Mouse (Mus musculus): ENCODE results near the gene Tubd1.

Tubd1 gene

GRCm38 (mm10) chr11:86584898-86585597 is 40.3 kb downstream of the Tubd1 start:
- Histone ChIP-seq H3K36me3 (ENCODE audit: control insufficient read depth, insufficient read depth, low read length, poor library complexity, severe bottlenecking) (no peaks in the 10 kb centered on the region), H3K27me3 (ENCODE audit: control insufficient read depth, insufficient read depth, low read length, poor library complexity, severe bottlenecking) (no peaks in the 10 kb centered on the region)
- DNase-seq (ENCODE audit: low read depth, low spot score), result no peak

- DNase-seq (ENCODE audit: low read depth, low spot score), result no peak
- no peaks in the 10 kb centered on the region for H3K27me3 ChIP-seq (ENCODE audit: control insufficient read depth, insufficient read depth, low read length, poor library complexity, severe bottlenecking)
- no peaks in the 10 kb centered on the region for H3K36me3 ChIP-seq (ENCODE audit: control insufficient read depth, insufficient read depth, low read length, poor library complexity, severe bottlenecking)
Observed at GRCm38 (mm10) chr11:86585598-86585984, 40.8 kb downstream of the Tubd1 start.

GRCm38 (mm10) chr11:86586177-86586867 is 41.5 kb downstream of the Tubd1 start:
- peak; percentile 54 for DNase-seq (ENCODE audit: low read depth, low spot score)
- H3K36me3 ChIP-seq (ENCODE audit: control insufficient read depth, insufficient read depth, low read length, poor library complexity, severe bottlenecking), result no peaks in the 10 kb centered on the region
- H3K27me3 ChIP-seq (ENCODE audit: control insufficient read depth, insufficient read depth, low read length, poor library complexity, severe bottlenecking), result no peaks in the 10 kb centered on the region

GRCm38 (mm10) chr11:86586868-86587792 is 42.3 kb downstream of the Tubd1 start:
- peak; percentile 85 for DNase-seq (ENCODE audit: low read depth, low spot score)
- Histone ChIP-seq H3K36me3 (ENCODE audit: control insufficient read depth, insufficient read depth, low read length, poor library complexity, severe bottlenecking) (no peaks in the 10 kb centered on the region), H3K27me3 (ENCODE audit: control insufficient read depth, insufficient read depth, low read length, poor library complexity, severe bottlenecking) (no peaks in the 10 kb centered on the region)

GRCm38 (mm10) chr11:86587830-86588229 is 43.0 kb downstream of the Tubd1 start:
- DNase-seq (ENCODE audit: low read depth, low spot score), result no peak
- Histone ChIP-seq H3K36me3 (ENCODE audit: control insufficient read depth, insufficient read depth, low read length, poor library complexity, severe bottlenecking) (no peaks in the 10 kb centered on the region), H3K27me3 (ENCODE audit: control insufficient read depth, insufficient read depth, low read length, poor library complexity, severe bottlenecking) (no peaks in the 10 kb centered on the region)

- DNase-seq (ENCODE audit: low read depth, low spot score), result no peak
- no peaks in the 10 kb centered on the region for H3K27me3 ChIP-seq (ENCODE audit: control insufficient read depth, insufficient read depth, low read length, poor library complexity, severe bottlenecking)
- no peaks in the 10 kb centered on the region for H3K36me3 ChIP-seq (ENCODE audit: control insufficient read depth, insufficient read depth, low read length, poor library complexity, severe bottlenecking)
Observed at GRCm38 (mm10) chr11:86588583-86589298, 44.0 kb downstream of the Tubd1 start.

- no peak for DNase-seq (ENCODE audit: low read depth, low spot score)
- H3K27me3 ChIP-seq (ENCODE audit: control insufficient read depth, insufficient read depth, low read length, poor library complexity, severe bottlenecking), result no peaks in the 10 kb centered on the region
Observed at GRCm38 (mm10) chr11:86590066-86590465, 45.3 kb downstream of the Tubd1 start.

GRCm38 (mm10) chr11:86590579-86590978 is 45.8 kb downstream of the Tubd1 start:
- no peak for DNase-seq (ENCODE audit: low read depth, low spot score)
- Histone ChIP-seq H3K36me3 (ENCODE audit: control insufficient read depth, insufficient read depth, low read length, poor library complexity, severe bottlenecking) (no peaks in the 10 kb centered on the region), H3K27me3 (ENCODE audit: control insufficient read depth, insufficient read depth, low read length, poor library complexity, severe bottlenecking) (no peaks in the 10 kb centered on the region)

More at GRCm38 (mm10) chr11:86590066-86590465, 45.3 kb downstream of the Tubd1 start:
- H3K36me3 ChIP-seq (ENCODE audit: control insufficient read depth, insufficient read depth, low read length, poor library complexity, severe bottlenecking), result no peaks in the 10 kb centered on the region

- no peaks in the 10 kb centered on the region for H3K27me3 ChIP-seq (ENCODE audit: control insufficient read depth, insufficient read depth, low read length, poor library complexity, severe bottlenecking)
- no peaks in the 10 kb centered on the region for H3K36me3 ChIP-seq (ENCODE audit: control insufficient read depth, insufficient read depth, low read length, poor library complexity, severe bottlenecking)
- no peak for DNase-seq (ENCODE audit: low read depth, low spot score)
Observed at GRCm38 (mm10) chr11:86591301-86591845, 46.6 kb downstream of the Tubd1 start.

GRCm38 (mm10) chr11:86591931-86592616 is 47.3 kb downstream of the Tubd1 start:
- H3K36me3 ChIP-seq (ENCODE audit: control insufficient read depth, insufficient read depth, low read length, poor library complexity, severe bottlenecking), result no peaks in the 10 kb centered on the region
- H3K27me3 ChIP-seq (ENCODE audit: control insufficient read depth, insufficient read depth, low read length, poor library complexity, severe bottlenecking), result no peaks in the 10 kb centered on the region
- DNase-seq (ENCODE audit: low read depth, low spot score), result no peak

- peak; percentile 84 for DNase-seq (ENCODE audit: low read depth, low spot score)
- Histone ChIP-seq H3K27me3 (ENCODE audit: control insufficient read depth, insufficient read depth, low read length, poor library complexity, severe bottlenecking) (no peaks in the 10 kb centered on the region), H3K36me3 (ENCODE audit: control insufficient read depth, insufficient read depth, low read length, poor library complexity, severe bottlenecking) (no peaks in the 10 kb centered on the region)
Observed at GRCm38 (mm10) chr11:86592993-86593392, 48.2 kb downstream of the Tubd1 start.

GRCm38 (mm10) chr11:86593443-86593842 is 48.7 kb downstream of the Tubd1 start:
- DNase-seq (ENCODE audit: low read depth, low spot score), result no peak
- Histone ChIP-seq H3K36me3 (ENCODE audit: control insufficient read depth, insufficient read depth, low read length, poor library complexity, severe bottlenecking) (no peaks in the 10 kb centered on the region), H3K27me3 (ENCODE audit: control insufficient read depth, insufficient read depth, low read length, poor library complexity, severe bottlenecking) (no peaks in the 10 kb centered on the region)

- no peak for DNase-seq (ENCODE audit: low read depth, low spot score)
- Histone ChIP-seq H3K27me3 (ENCODE audit: control insufficient read depth, insufficient read depth, low read length, poor library complexity, severe bottlenecking) (no peaks in the 10 kb centered on the region), H3K36me3 (ENCODE audit: control insufficient read depth, insufficient read depth, low read length, poor library complexity, severe bottlenecking) (no peaks in the 10 kb centered on the region)
Observed at GRCm38 (mm10) chr11:86594188-86594876, 49.5 kb downstream of the Tubd1 start.

Data from splenic B cell, adult 2 months (primary cell).